Mouse (Mus musculus): ENCODE data around the gene Camk2g. TPM values are rescaled to one million over a fixed set of nuclear protein-coding genes. Genes with fewer than 3 reads are reported as not detected.

Gene Camk2g
- polyA plus RNA-seq (2015; fragmentation: Nextera tagmentation; extraction: Ambion mirVana): 53.2 and 56.4 TPM in 2 replicates

DNA sequence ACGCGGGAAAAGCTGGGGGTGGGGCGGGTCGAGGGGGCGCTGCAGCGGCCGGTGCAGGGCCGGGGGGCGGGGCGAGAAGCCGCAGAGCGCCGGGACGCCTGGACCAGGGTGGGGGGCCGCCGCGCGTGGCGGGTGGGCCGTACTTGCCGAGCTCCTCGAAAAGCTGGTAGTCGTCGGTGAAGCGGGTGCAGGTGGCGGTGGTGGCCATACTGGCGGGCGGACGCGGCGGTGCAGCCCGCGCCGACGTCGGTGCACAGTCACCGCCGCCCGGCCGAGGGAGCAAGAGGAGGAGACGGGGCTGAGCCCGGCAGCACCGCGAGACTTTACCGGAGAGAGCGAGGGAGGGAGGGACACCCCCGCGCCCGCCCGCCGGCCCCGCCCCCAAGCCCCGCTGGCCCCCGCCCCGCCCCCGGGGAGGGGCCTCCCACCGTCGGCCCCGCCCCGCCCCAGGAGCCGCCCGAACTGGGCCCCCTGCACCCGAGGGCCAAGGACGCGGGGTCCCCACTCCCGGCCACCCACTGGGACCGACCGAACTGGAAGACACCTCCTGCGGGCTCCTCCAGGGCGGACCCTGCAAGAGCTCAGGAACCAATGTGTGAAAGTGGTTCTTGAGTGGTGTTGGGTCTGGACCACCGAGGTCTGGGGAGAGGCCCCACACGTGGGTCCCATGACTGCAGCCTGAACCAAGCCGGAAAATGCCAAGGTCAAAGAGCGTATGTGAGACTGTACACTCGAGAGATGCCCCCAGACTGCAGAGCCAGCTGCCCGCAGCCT, at the start of gene Camk2g:
Camk2g (minus strand) TSS at position 331 of the 774 bp plus-strand sequence.
- peak; percentile 87 for DNase-seq (ENCODE audit: low spot score)

DNA sequence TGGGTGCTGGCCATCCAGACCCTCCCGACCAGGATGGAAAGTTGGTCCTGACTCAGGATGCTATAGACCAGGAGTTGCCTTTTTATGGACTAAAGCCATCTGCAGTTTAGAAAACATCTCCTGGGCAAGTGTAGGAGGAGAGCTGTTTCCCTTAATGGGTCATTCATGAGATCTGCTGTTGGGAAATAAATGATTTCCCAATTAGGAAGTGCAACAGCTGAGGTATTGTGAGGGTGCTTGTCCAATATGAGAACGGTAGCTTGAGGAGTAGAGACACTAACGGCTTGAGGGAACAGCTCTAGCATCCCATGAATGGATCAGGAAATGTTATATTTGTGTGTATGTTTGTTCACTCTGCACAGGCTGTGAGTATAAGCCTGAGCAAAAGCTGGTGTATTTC, 48.7 kb upstream of the Camk2g start:
- no peak for DNase-seq (ENCODE audit: low spot score)

DNA sequence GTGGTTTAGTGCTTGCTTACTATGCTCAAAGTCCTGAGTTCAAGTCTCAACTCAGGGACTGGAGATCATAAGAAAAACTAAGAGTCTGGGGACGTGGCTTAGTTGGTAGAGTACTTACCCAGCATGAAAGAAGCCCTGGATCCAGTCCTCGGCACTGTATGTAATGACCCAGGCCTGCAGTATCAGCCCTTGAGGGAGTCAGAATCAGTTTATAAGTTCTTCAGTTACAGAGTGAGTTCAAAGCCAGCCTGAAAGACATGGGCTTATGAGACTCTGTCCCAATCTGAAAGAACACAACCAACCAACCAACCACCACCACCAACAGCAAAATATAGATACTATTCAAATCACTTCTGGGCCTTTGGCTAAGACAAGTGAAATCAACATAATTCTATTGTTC, 47.6 kb upstream of the Camk2g start:
- no peak for DNase-seq (ENCODE audit: low spot score)

GRCm38 (mm10) chr14:20837681-20838080, 43.8 kb upstream of the Camk2g start:
- no peak for DNase-seq (ENCODE audit: low spot score)

DNA sequence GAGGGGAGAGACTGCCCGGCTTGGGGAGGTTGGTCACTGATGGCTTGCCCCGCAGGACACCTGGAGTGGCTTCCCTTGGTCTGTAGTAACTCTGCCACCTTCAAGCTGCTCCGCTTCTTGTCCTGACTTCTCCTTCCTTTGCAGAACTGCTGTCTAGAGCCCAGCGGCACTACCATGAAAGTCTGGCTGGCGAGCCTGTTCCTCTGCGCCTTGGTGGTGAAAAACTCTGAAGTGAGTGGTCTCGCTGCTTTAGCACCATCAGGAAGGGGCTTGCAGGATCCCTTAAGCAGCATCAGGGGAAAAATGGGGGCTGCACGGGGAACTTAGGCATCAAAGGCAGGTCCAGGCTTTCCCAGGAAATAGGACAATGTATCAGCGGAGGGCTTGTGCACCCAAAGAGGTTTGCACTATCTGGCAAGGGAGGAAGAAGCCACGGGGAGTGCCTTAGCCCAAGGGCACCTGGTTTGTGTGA, 43.1 kb upstream of the Camk2g start:
- DNase-seq (ENCODE audit: low spot score): no peak

GRCm38 (mm10) chr14:20836171-20836904, 42.5 kb upstream of the Camk2g start, which contains the start of gene Plau:
Gene Plau (plus strand): TSS chr14:20836660.
- DNase-seq (ENCODE audit: low spot score): peak; percentile 42

DNA sequence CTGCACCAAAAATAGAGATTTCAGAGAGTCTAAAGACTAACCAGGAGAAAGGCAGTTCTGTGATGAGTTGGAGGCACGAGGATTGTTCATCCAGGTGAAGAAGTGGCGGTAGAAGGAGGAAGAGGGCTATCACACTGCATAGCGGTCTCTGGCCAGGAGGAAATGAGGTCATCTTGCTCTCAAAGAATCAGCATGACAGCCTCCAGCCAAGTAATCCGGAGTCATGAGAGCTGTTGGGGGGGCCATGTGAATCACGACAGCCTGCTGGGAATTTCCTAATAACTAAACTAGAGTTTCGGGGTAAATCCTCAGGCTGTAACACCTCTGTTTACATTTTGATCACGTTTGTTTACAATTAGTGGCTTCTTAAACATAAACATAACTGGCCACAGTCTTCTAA, 40.2 kb upstream of the Camk2g start:
- no peak for DNase-seq (ENCODE audit: low spot score)

- DNase-seq (ENCODE audit: low spot score): no peak
Observed at GRCm38 (mm10) chr14:20833525-20833924, 39.6 kb upstream of the Camk2g start.

DNA sequence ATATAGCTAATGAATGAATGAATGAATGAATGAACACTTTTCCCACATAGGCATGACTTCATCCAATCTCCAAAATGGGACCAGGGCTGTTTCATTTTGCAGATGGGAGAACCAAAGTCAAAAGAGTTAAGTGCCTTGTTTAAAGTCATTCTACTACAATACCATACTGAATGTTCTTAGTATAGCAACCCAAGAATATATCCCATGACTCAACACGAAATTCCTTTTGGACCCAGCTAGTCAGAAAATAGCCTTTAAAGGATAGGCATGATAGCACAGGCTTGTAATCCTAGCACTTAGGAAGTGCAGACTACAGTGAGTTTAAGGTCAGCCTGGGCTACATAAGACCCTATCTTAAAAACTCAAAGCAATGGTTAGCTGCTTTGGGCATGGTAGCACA, 38.0 kb upstream of the Camk2g start:
- no peak for DNase-seq (ENCODE audit: low spot score)

DNA sequence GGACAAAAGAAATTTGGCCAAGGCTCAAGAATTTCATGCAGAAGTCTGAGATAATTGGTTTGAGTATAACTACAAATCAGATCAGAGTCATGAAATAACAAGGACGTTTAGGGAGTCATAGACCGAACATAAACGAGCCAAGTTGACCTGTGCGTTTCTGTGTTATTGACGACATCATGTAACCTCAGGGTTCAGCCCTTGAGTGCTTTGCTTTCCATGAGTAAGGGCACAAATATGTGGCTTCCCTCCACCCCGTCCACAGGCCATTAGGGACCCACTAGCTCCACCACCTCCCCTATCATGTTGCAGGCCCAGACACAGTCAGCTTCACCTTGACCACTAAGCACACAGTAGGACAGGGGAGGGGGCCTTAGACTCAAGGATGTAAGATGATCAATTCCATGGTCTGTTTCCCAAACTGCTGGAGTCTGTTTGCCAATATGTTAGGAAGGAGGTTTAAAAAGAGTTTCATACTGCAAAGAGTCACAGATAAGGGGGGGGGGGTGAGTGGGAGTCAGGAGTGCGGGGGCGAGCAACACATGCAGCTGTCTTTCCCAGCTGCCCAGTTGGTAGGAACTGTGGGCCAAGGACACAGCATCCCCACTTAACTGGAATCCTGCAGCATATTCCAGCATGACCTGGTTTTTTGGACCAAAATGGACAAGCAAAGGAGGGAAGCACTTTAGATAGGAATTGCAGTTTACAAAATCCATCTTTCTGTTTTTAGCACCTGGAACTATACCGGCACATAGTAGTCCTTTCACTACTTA, 37.4 kb upstream of the Camk2g start:
- DNase-seq (ENCODE audit: low spot score): no peak

DNA sequence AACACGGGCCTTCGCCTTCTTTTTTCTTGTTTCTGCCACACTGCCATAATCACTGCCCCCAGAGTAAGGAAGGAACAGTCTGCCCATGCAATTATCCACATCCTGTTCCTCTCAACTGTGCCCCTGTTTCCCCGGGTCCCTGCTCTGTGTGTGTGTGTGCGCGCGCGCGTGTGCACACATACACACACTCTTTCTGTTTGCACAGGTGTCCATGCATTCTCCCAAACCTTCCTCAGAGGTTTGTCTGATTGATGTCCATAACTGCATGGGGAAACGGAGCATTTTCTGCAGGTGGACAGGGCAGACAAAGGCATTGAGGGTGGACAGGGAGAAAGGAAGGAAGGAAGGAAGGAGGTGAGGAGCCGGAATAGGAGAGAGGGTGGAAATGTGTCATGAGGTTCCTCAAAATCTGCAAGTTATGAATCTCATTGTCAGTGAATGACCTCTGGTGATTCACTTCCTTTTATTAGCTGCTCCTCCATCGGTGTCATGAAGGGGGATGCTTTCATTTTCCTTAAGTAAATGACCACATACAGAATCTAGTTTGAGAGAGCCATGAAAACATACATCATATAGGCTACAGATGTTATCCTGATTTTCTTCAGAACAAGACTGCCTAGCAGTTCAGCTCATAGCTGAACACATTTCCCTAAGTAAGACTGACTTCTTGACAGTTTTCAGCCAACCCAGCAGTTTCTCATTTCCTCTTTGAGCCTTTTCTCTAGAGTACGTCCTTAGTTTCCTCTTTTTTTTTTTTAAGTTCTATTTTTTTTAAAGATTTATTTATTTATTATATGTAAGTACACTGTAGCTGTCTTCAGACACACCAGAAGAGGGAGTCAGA, 35.9 kb upstream of the Camk2g start:
- DNase-seq (ENCODE audit: low spot score): peak; percentile 26

GRCm38 (mm10) chr14:20828524-20828923, 34.6 kb upstream of the Camk2g start:
- peak; percentile 11 for DNase-seq (ENCODE audit: low spot score)

- DNase-seq (ENCODE audit: low spot score): no peak
Observed at GRCm38 (mm10) chr14:20827491-20827890, 33.6 kb upstream of the Camk2g start.

- no peak for DNase-seq (ENCODE audit: low spot score)
Observed at GRCm38 (mm10) chr14:20827061-20827460, 33.2 kb upstream of the Camk2g start.

DNA sequence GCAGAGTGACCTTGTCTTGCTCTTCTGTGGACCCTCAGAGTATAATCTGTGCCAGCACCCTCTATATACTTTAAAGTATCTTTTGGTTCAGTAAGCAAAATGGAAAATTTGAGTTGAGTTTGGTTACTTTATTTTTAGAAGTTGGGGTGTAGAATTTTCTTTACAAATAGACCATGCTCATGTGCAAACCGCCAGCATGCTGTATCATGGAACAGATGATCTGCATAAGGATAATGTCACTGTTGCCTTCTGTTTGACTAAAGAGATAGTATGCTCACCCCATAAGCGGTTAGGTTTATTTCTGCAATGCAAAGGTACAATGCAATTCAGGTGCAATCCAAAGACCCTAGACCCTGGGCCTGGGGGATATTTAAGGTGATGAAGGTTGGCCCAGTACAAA, 31.6 kb upstream of the Camk2g start:
- DNase-seq (ENCODE audit: low spot score): no peak

GRCm38 (mm10) chr14:20824517-20824916, 30.6 kb upstream of the Camk2g start:
- no peak for DNase-seq (ENCODE audit: low spot score)

GRCm38 (mm10) chr14:20815448-20815847, 21.6 kb upstream of the Camk2g start:
- no peak for DNase-seq (ENCODE audit: low spot score)

DNA sequence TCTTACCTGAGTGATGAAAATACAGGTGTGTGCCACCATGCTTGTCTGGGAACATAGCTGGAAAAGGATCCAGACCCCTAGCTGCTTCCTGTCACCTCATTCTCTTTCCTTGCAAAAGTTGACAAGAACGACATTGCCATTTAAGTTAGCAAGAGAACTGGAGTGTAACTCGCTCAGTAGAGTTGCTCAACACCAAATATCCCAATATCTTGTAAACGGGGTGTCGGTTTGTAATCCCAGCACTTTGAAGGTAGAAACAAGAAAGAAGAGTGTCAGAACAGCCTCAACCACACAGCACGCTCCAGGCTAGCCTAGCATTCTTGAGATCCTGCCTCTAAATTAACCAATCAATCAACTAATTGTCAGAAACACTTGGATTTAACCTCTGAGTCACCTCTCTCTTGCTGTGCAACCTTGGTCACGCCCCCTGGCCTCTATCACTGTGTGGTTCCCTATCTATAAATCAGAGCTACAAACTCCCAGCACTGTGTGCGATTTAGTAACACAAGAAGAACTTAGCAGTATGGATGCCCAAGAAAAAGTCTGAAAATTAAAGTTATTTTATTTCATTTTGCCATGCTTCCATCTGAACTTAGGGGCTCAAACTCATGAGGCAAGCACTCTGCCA, 18.0 kb upstream of the Camk2g start:
- DNase-seq (ENCODE audit: low spot score): no peak

- no peak for DNase-seq (ENCODE audit: low spot score)
Observed at GRCm38 (mm10) chr14:20811236-20811635, 17.3 kb upstream of the Camk2g start.

DNA sequence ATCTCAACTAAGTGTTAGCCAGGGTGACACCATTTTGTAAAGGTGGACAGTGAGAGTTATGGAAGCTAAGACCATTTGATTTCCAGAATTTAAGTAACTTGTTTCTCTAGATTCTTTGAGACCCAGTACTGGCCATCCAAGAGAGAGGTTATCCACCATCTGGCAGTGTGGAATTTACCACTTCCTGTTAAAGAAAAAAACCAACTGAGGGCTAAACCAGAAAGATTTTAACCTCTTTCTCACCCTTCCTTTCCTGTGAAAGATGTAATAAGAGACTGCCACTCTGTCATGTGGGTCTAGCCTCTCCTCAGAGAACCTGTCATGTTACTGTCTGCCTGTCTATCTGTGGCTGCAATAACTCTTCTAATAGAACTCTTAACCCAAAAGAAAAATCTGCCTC, 15.9 kb upstream of the Camk2g start:
- peak; percentile 22 for DNase-seq (ENCODE audit: low spot score)

Data from thymus, postnatal 0 days (tissue).